Mouse (Mus musculus) C2C12 (cell line): ENCODE data around the gene Arpc5. TPM values are rescaled to one million over a fixed set of nuclear protein-coding genes. Genes with fewer than 3 reads are reported as not detected.
A peak's percentile ranks its signal among the peaks of the same experiment; 100 is the strongest.

Source experiments
- H3K27me3 ChIP-seq: one replicate; pipeline ENCODE4 v1.6.1; 2011; ENCODE audit not compliant: control insufficient read depth, insufficient read depth, insufficient read length
- H3K36me3 ChIP-seq: one replicate; pipeline ENCODE4 v1.6.1; 2011; ENCODE audit not compliant: control insufficient read depth, insufficient read depth
- H3K4me3 ChIP-seq: one replicate; pipeline ENCODE4 v1.5.1; 2011; ENCODE audit warnings: mild to moderate bottlenecking, control low read depth; ENCODE audit not compliant: poor library complexity, insufficient read depth, severe bottlenecking
- H3K79me2 ChIP-seq: one replicate; pipeline ENCODE4 v1.6.1; 2011; ENCODE audit not compliant: control insufficient read depth, insufficient read depth
- H3K79me3 ChIP-seq: one replicate; pipeline ENCODE4 v1.6.1; 2011; ENCODE audit warnings: low read depth, control low read depth
- H3ac ChIP-seq: one replicate; pipeline ENCODE3; 2011; ENCODE audit warnings: low read depth; ENCODE audit not compliant: control insufficient read depth, insufficient read length
- CEBPB ChIP-seq: IDR thresholded peaks from one replicate; pipeline ENCODE4 v1.6.1; 2011; ENCODE audit warnings: low read depth, mild to moderate bottlenecking, control low read depth, moderate library complexity
- CTCF ChIP-seq: IDR thresholded peaks from one replicate; pipeline ENCODE4 v1.5.1; 2011; ENCODE audit not compliant: control insufficient read depth, insufficient read depth, insufficient read length
- FOSL1 ChIP-seq: IDR thresholded peaks from one replicate; pipeline ENCODE4 v1.8.0; 2011; ENCODE audit warnings: mild to moderate bottlenecking, low read length; ENCODE audit not compliant: poor library complexity, insufficient read depth, severe bottlenecking
- MAX ChIP-seq: IDR thresholded peaks from one replicate; pipeline ENCODE4 v1.6.1; 2011; ENCODE audit warnings: mild to moderate bottlenecking, control low read depth
- MYOD1 ChIP-seq: IDR thresholded peaks from one replicate; pipeline ENCODE4 v1.6.1; 2011; ENCODE audit warnings: low read depth; ENCODE audit not compliant: control insufficient read depth, insufficient read length
- MYOG ChIP-seq: IDR thresholded peaks from one replicate; pipeline ENCODE4 v1.6.1; 2011; ENCODE audit not compliant: control insufficient read depth, insufficient read length; ENCODE audit errors: extremely low read depth
- USF1 ChIP-seq: IDR thresholded peaks from one replicate; pipeline ENCODE4 v1.6.1; 2011; ENCODE audit warnings: low read depth, mild to moderate bottlenecking, control low read depth, moderate library complexity
- long read RNA-seq, 2 experiments: library from polyadenylated mRNA; unstranded; transcript quantifications; one replicate each; pipeline ENCODE4 v2.0.0; 2019 to 2020
- polyA plus RNA-seq: library from polyadenylated mRNA; unstranded; fragments of >200 nt; fragmentation: generic; extraction: Trizol; gene quantifications from one replicate; pipeline ENCODE4 v1.2.1, GENCODE M21; 2012; ENCODE audit warnings: missing spikeins

Arpc5 gene
- polyA plus RNA-seq: 124 TPM
- long read RNA-seq, experiment 1, transcript Arpc5-201 (4 exons, 1,914 nt): major isoform, 264 of 289 reads
- long read RNA-seq, experiment 1, partial matches to known transcripts: 2 of 289 reads
- long read RNA-seq, experiment 1, other reads (novel, unspliced or antisense): 17 of 289 reads
- long read RNA-seq, experiment 2, transcript Arpc5-202 (3 exons, 1,737 nt): minor isoform, 7 of 1,397 reads
- long read RNA-seq, experiment 2, transcript Arpc5-201 (4 exons, 1,914 nt): major isoform, 1,381 of 1,397 reads
- long read RNA-seq, experiment 2, partial matches to known transcripts: 0 of 1,397 reads
- long read RNA-seq, experiment 2, other reads (novel, unspliced or antisense): 8 of 1,397 reads

DNA sequence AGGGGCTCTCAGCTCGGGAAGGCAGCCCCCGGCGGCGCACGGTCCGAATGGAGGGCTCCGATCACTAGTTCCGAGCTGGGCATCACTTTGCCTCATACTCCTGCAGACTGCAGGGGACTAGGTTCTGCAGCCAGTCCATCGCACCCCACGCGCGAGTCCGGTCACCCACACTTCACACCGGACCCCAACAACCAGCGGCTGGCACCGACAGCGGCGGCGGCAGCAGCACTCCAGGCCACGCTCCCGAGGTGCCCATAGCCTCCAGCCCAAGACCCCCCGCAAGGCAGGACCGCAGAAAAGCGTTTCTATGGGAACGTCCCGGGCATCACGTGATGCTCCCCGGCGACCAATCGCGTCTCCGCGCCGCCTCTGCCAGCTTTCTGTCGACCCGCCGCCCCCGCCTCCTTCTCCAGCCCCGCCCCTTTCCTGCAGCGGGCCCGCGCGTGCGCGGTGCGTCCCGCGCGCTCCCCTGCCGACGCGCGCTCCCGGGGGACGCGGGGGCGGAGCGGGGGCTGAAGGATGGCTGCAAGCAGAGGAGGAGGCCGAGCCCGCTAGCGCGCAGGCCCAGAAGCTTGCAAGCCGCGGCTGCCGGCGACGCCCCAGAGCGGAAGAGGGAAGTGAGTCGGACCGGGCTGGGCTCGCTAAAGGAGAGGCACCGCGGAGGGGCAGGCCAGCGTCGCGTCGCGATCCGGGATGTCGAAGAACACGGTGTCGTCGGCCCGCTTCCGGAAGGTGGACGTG, at the start of gene Arpc5, which contains the start of gene Rgl1:
TSS of gene Arpc5 (plus strand) at position 511 of the 741 bp plus-strand sequence.
TSS of gene Rgl1 (minus strand) at position 320 of the 741 bp plus-strand sequence.
- H3ac ChIP-seq: peak within 1 kb of the TSS; percentile 94
- H3K79me3 ChIP-seq: peaks cover 19% of the 10 kb centered on the region
- TF ChIP-seq MYOG (no peak), USF1 (peak; percentile 93)
- H3K27me3 ChIP-seq: no peaks in the 10 kb centered on the region
- H3K36me3 ChIP-seq: peaks cover 28% of the 10 kb centered on the region
- peak within 1 kb of the TSS; percentile 94 for H3K4me3 ChIP-seq
- peaks cover 44% of the 10 kb centered on the region for H3K79me2 ChIP-seq

DNA sequence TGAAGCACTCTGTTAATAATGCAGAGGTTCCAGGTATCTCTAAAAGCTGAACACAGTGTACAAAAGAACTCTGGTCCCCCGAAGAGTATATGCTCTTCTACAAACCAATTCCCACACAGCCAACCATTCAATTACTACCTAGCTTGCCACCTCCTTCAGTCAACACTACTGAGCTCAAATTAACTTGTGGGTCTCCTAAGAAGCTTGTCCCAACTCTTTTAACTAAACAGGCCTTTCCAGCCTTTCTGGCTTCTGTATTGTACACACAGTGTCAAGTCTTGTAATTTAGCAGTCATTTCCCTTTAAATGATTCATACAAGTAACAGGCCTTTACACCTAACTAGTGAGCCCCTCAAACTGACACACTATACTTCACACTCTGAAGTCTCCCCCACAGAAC, 49.0 kb upstream of the Arpc5 start:
- Histone ChIP-seq H3K36me3 (no peaks in the 10 kb centered on the region), H3K79me3 (no peaks in the 10 kb centered on the region), H3K79me2 (no peaks in the 10 kb centered on the region), H3K4me3 (no peak overlapping the region), H3K27me3 (no peaks in the 10 kb centered on the region), H3ac (no peak overlapping the region)
- TF ChIP-seq MYOG (no peak), USF1 (no peak), CTCF (no peak), CEBPB (no peak), MYOD1 (no peak), FOSL1 (no peak), MAX (no peak)

DNA sequence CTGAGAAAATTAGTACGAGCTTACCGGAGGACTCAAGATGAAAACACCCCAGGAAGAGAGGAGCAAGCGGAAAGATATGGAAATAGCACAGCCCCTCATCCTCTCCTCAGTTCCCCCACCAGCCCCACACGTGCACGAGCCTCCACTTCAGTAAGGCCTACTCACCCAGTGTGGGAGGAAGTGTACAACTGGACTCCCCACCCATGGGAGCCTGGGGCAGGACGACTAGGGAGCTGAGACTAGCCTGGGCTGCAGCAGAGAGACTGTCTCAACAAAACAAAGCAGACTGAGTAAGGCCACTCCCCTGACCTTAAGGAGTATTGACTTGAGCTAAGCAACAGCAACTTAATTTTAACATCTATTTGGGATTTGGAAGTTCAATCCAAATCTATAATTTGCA, 48.1 kb upstream of the Arpc5 start:
- no peaks in the 10 kb centered on the region for H3K27me3 ChIP-seq
- no peaks in the 10 kb centered on the region for H3K79me2 ChIP-seq
- H3K36me3 ChIP-seq: no peaks in the 10 kb centered on the region
- no peak for TF ChIP-seq MYOD1
- TF ChIP-seq CTCF: no peak
- TF ChIP-seq CEBPB: no peak
- TF ChIP-seq USF1: no peak
- no peak for TF ChIP-seq MYOG
- TF ChIP-seq MAX: no peak
- no peak for TF ChIP-seq FOSL1
- H3K79me3 ChIP-seq: no peaks in the 10 kb centered on the region
- H3ac ChIP-seq: no peak overlapping the region
- H3K4me3 ChIP-seq: no peak overlapping the region

DNA sequence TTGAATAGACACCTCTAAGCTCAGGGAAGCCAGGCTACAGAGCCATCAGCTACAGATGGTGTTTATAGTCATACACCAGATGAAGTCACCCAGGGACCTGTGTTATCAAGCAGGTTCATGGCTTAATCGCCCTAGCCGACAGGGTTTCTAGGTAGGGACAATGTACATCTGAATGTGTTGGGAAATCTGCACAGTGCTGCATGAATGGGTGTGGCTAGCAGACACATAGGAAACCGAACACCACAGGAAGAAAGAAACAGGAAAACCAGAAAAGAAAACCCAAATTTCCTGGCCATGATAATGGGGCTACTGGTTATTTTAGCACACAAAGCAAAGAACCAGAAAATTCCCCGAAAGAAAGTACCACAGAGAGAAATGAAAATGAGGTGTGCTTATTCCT, 45.4 kb upstream of the Arpc5 start:
- no peak overlapping the region for H3K4me3 ChIP-seq
- H3ac ChIP-seq: no peak overlapping the region
- H3K27me3 ChIP-seq: no peaks in the 10 kb centered on the region
- no peaks in the 10 kb centered on the region for H3K79me3 ChIP-seq
- TF ChIP-seq MYOG: no peak
- no peak for TF ChIP-seq USF1
- TF ChIP-seq CEBPB: no peak
- TF ChIP-seq MYOD1: no peak
- TF ChIP-seq FOSL1: no peak
- no peak for TF ChIP-seq MAX
- TF ChIP-seq CTCF: no peak
- H3K36me3 ChIP-seq: no peaks in the 10 kb centered on the region
- H3K79me2 ChIP-seq: no peaks in the 10 kb centered on the region

DNA sequence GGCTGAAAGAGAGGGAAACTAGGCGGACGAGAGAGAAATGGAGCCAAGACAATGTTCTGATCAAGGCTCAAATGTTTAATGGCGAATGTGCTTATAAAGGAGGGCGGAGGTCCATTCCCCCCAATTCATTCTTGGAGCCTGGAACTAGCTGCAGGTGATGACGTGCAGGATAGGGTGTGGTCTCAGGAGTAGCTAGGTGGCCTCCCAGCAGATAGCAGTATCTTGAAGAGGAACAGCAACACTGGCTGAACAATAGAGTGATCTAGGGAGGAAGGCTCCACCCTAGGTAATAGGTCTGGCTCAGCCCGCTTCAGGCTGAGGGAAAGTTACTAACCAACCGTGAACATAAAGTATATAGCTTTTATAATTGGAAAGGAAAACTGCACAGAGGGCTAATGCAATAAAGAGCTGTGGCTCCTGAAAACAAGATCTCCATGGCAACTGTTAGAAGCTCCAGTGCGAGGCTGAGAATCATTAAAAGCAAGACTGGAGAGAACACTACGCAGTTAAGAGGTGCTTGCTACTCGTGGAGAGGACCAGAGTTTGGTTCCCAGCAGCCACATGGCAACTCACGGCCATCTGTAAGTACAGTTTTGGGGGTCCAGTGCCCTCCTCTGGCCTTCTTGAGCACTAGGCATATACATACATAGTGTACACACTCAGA, 44.7 kb upstream of the Arpc5 start:
- Histone ChIP-seq H3K27me3 (no peaks in the 10 kb centered on the region), H3K36me3 (no peaks in the 10 kb centered on the region), H3ac (no peak overlapping the region), H3K79me3 (no peaks in the 10 kb centered on the region), H3K79me2 (no peaks in the 10 kb centered on the region), H3K4me3 (no peak overlapping the region)
- TF ChIP-seq USF1 (no peak), MAX (no peak), CTCF (no peak), FOSL1 (no peak), CEBPB (no peak), MYOG (no peak), MYOD1 (no peak)
